Mouse (Mus musculus) thymus, adult 2 months (tissue): ENCODE measurements around the gene Pde8a.

Experiments
- CTCF ChIP-seq: fragments of 200-500 bp; IDR thresholded peaks from 2 replicates; pipeline ENCODE4 v1.5.1; 2012; ENCODE audit warnings: mild to moderate bottlenecking, control low read depth, low read length, moderate library complexity, borderline replicate concordance; ENCODE audit not compliant: control insufficient read depth, poor library complexity, insufficient read depth; ENCODE audit errors: extremely low read depth
- POLR2A ChIP-seq: fragments of 200-500 bp; IDR thresholded peaks from 2 replicates; pipeline ENCODE4 v1.6.1; 2012; ENCODE audit warnings: mild to moderate bottlenecking, low read length, control low read depth, moderate library complexity; ENCODE audit not compliant: control insufficient read depth, poor library complexity, insufficient read depth; ENCODE audit errors: extremely low read depth

- TF ChIP-seq CTCF (no peak), POLR2A (no peak)
Observed at GRCm38 (mm10) chr7:81179494-81179893, 33.9 kb upstream of the Pde8a start.
